Mouse (Mus musculus) embryonic facial prominence, embryonic 11.5 days (tissue): ENCODE data around the gene Cluh. TPM values are rescaled to one million over a fixed set of nuclear protein-coding genes. Genes with fewer than 3 reads are reported as not detected.

Experiments used
- ATAC-seq: fragments of 200-750 bp; cut with Nextera tagmentation; replicated peaks from 2 replicates; pipeline ENCODE4 v1.8.0; 2017; ENCODE audit warnings: low read depth; ENCODE audit not compliant: insufficient number of reproducible peaks, low FRiP score, low TSS enrichment
- DNase-seq: peaks from one replicate; pipeline ENCODE4 v3.0.0-alpha.2; 2015; ENCODE audit warnings: low spot score
- H3K27ac ChIP-seq: fragments of 300-500 bp; sonication (generic); replicated peaks from 2 replicates; pipeline ENCODE4 v1.5.1; 2014; ENCODE audit warnings: mild to moderate bottlenecking, low read depth, low read length, control low read depth
- H3K27me3 ChIP-seq: fragments of 300-500 bp; sonication (generic); 2 replicates; pipeline ENCODE4 v1.6.1; 2014; ENCODE audit warnings: mild to moderate bottlenecking, low read length, moderate library complexity, mixed read lengths; ENCODE audit not compliant: control insufficient read depth, insufficient read depth
- H3K36me3 ChIP-seq: fragments of 300-500 bp; sonication (generic); replicated peaks from 2 replicates; pipeline ENCODE4 v1.6.1; 2014; ENCODE audit warnings: low read depth, mild to moderate bottlenecking, low read length, moderate library complexity, mixed read lengths; ENCODE audit not compliant: control insufficient read depth, insufficient read depth
- H3K4me1 ChIP-seq: fragments of 300-500 bp; sonication (generic); 2 replicates; pipeline ENCODE4 v1.6.1; 2014; ENCODE audit warnings: low read length, mixed read lengths; ENCODE audit not compliant: control insufficient read depth, insufficient read depth
- H3K4me2 ChIP-seq: fragments of 300-500 bp; sonication (generic); 2 replicates; pipeline ENCODE4 v1.6.1; 2014; ENCODE audit warnings: low read depth, mild to moderate bottlenecking, control low read depth, low read length, moderate library complexity
- H3K4me3 ChIP-seq: fragments of 300-500 bp; sonication (generic); 2 replicates; pipeline ENCODE4 v1.5.1; 2014; ENCODE audit warnings: low read depth, low read length, control low read depth
- H3K9ac ChIP-seq: fragments of 300-500 bp; sonication (generic); replicated peaks from 2 replicates; pipeline ENCODE4 v1.6.1; 2014; ENCODE audit warnings: mild to moderate bottlenecking, control low read depth, low read length
- H3K9me3 ChIP-seq: fragments of 300-500 bp; sonication (generic); replicated peaks from 2 replicates; pipeline ENCODE4 v1.6.1; 2016; ENCODE audit warnings: mild to moderate bottlenecking, low read length, inconsistent platforms, mixed read lengths; ENCODE audit not compliant: control insufficient read depth
- WGBS: fragments of 180-500 bp; shearing (Covaris S2); extraction: QIAGEN DNeasy Blood & Tissue Kit; methylation state at CpG from one replicate; pipeline ENCODE4 v1.1.7; 2014; 5-methylcytosine and 5-hydroxymethylcytosine counted together
- polyA plus RNA-seq: library from polyadenylated mRNA; unstranded; fragments of >200 nt; fragmentation: Nextera tagmentation; extraction: Ambion mirVana; gene quantifications from 2 replicates; pipeline ENCODE4 v1.2.1, GENCODE M21; 2014

The Cluh gene
- polyA plus RNA-seq, 1 experiment from 2014 or later, result 11.2 TPM

DNA sequence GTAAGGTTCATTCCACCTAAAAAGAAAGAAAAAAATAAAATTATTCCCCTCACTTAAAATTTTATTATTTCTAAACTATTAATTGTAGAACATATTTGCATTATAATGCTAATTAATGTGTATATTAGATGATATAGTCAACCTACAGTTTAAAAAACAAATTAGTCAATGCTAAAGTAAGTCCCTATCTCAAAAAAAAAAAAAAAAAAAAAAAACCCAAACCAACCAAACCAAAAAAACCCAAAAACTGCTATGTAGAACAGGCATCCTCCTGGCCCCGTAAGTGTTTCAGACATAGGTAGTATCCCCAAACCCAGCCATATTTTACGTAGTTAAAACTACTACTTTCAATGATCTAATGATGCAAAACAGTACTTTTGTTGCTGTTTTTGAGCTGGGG is 50.2 kb downstream of the Cluh start:
- DNase-seq (no peak), ATAC-seq (no peak)
- Histone ChIP-seq H3K36me3 (peaks cover 3% of the 10 kb centered on the region; the same call in 1 of the 2 replicates), H3K9me3 (no peaks in the 10 kb centered on the region), H3K27ac (no peak overlapping the region), H3K27me3 (no peaks in the 10 kb centered on the region), H3K4me2 (no peak overlapping the region), H3K4me3 (no peak overlapping the region), H3K9ac (no peak overlapping the region), H3K4me1 (no peaks in the 10 kb centered on the region)
- 89% methylated on average over 2 of the region's 2 CpGs for WGBS

DNA sequence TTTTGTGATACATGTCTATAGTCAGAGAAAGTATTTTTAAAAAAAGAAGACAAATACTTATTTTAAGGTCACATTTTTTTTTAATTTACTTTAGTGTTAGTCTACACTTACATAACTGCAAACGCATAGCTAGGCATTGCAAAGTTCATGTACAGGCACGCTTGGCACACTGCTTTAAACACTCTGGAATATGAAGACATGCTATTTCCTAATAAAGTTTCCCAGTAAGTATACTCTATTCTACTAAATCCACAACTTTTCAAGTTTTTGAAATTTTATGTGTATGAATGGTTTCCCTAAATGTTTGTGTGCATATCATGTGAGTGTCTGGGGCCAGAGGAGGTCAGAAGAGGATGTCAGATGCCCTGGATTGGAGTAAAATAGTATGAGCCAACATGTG is 54.8 kb downstream of the Cluh start:
- H3K27ac ChIP-seq, result no peak overlapping the region
- 91% methylated on average over 2 of the region's 2 CpGs for WGBS
- DNase-seq (no peak), ATAC-seq (no peak)
- no peak overlapping the region for H3K4me2 ChIP-seq
- H3K27me3 ChIP-seq, result no peaks in the 10 kb centered on the region
- H3K9ac ChIP-seq, result no peak overlapping the region
- no peaks in the 10 kb centered on the region for H3K4me1 ChIP-seq
- H3K36me3 ChIP-seq, result no peaks in the 10 kb centered on the region
- no peak overlapping the region for H3K4me3 ChIP-seq
- no peaks in the 10 kb centered on the region for H3K9me3 ChIP-seq

DNA sequence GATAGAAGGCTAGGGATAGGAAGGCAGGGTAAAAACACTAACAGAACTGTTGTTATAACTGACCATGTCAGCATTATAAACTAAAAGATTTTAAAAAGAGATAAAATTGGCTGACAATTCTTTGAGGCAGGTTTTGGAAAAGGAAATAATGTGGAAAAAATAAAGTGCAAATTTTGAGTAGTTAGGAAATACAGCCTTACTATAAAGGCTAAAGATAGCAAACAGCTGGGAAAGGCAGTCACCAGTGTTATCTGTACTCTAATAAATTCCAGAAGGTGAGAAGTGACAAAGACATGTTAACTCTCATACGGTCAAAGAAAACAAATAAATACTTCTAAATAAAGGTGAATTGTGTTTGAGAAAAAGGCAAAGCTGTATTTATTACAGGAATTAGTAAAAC is 59.5 kb downstream of the Cluh start:
- H3K27me3 ChIP-seq, result no peaks in the 10 kb centered on the region
- H3K4me2 ChIP-seq, result no peak overlapping the region
- DNase-seq (no peak), ATAC-seq (no peak)
- no peaks in the 10 kb centered on the region for H3K9me3 ChIP-seq
- WGBS, result 81% methylated on average over 1 of the region's 1 CpGs
- no peak overlapping the region for H3K27ac ChIP-seq
- no peak overlapping the region for H3K9ac ChIP-seq
- H3K4me3 ChIP-seq, result no peak overlapping the region
- H3K36me3 ChIP-seq, result no peaks in the 10 kb centered on the region
- no peaks in the 10 kb centered on the region for H3K4me1 ChIP-seq

DNA sequence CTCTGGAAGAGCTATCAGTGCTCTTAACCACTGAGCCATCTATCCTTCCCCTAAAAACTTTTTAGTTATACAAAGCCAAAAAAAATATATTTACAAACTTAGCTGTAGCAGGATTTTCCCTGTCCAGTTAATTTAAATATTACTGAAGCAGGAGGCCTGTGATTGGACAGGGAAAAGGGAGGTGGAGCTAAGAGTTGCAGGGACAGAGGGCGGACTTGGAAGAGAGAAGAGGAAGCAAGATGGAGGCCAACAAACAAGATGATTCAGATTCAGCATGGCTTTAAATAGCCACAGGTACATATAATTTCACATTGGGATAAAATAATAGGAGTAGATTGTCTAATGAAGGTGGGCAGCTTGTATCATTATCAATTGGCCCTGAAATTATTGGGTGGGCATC is 61.4 kb downstream of the Cluh start:
- Histone ChIP-seq H3K9me3 (no peaks in the 10 kb centered on the region), H3K36me3 (no peaks in the 10 kb centered on the region), H3K9ac (no peak overlapping the region), H3K4me2 (no peak overlapping the region), H3K27ac (no peak overlapping the region), H3K4me1 (no peaks in the 10 kb centered on the region), H3K4me3 (no peak overlapping the region), H3K27me3 (no peaks in the 10 kb centered on the region)
- no peak for ATAC-seq
- no peak for DNase-seq
- 96% methylated on average over 1 of the region's 1 CpGs for WGBS

DNA sequence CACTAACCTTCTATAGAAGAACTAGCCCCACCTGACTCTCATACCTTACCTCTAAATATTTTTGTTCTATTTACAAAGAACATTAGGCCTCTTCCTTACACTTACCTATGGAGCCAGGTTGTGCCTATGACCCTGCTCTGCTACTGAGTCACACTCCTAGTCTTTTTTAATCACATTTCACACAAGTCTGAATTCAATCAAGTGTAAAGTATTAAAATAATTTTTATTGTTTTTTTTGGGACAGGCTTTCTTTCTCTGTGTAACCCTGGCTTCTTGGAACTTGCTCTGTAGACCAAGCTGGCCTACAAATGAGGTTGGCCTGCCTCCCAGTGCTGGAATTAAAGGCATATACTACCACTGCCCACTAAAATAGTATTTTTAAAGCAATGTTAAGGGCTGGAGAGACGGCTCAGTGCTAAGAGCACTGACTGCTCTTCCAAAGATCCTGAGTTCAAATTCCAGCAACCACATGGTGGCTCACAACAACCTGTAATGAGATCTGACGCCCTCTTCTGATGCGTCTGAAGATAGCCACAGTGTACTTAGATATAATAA is 66.8 kb downstream of the Cluh start:
- ATAC-seq, result no peak
- Histone ChIP-seq H3K4me2 (no peak overlapping the region), H3K9me3 (no peaks in the 10 kb centered on the region), H3K4me1 (no peaks in the 10 kb centered on the region), H3K27me3 (no peaks in the 10 kb centered on the region), H3K27ac (no peak overlapping the region), H3K4me3 (no peak overlapping the region), H3K9ac (no peak overlapping the region), H3K36me3 (no peaks in the 10 kb centered on the region)
- WGBS, result 93% methylated on average over 3 of the region's 3 CpGs
- DNase-seq, result no peak

Other genes starting within 250 kb of the Cluh start
- 1.1 and 1.5 TPM in 2 replicates for gene Rap1gap2, start 38.6 kb upstream of the Cluh start, polyA plus RNA-seq
- 0.71 and 0.74 TPM in 2 replicates for gene Ccdc92b, start 29.9 kb upstream of the Cluh start, polyA plus RNA-seq
- gene Pafah1b1, start 75.2 kb downstream of the Cluh start, polyA plus RNA-seq, result 96.8 and 102 TPM in 2 replicates
- 51.2 and 52.2 TPM in 2 replicates for gene Mettl16, start 121.3 kb downstream of the Cluh start, polyA plus RNA-seq
- 3.0 and 3.6 TPM in 2 replicates for gene Mnt, start 181.4 kb downstream of the Cluh start, polyA plus RNA-seq
- gene Sgsm2, start 247.6 kb downstream of the Cluh start, polyA plus RNA-seq, result 2.5 and 3.4 TPM in 2 replicates
- 55.7 and 62.6 TPM in 2 replicates for gene Tsr1, start 248.6 kb downstream of the Cluh start, polyA plus RNA-seq